Mouse (Mus musculus) cerebellum, adult 8-10 months (tissue): ENCODE measurements around the gene Gm14403.
"Not testable (repeated sequence)": the region's sequence is repeated elsewhere in the genome, so short reads cannot be mapped to it uniquely, and the experiment has no call there.

Source experiments
- DNase-seq: peaks from one replicate; pipeline ENCODE4 v3.0.0; 2022

Gm14403 gene

GRCm38 (mm10) chr2:177498067-177498466 is at the start of gene Gm14403:
Gm14403 (plus strand) TSS chr2:177498215.
- peak; percentile 45 for DNase-seq

- DNase-seq, result peak; percentile 43
These were observed 33.3 kb upstream of the Gm14403 start, which contains the start of gene Zfp970 for GRCm38 (mm10) chr2:177464676-177465075. Zfp970 (plus strand) TSS chr2:177464733.

GRCm38 (mm10) chr2:177468222-177468621 is 29.8 kb upstream of the Gm14403 start:
- DNase-seq, result not testable (repeated sequence)

DNA sequence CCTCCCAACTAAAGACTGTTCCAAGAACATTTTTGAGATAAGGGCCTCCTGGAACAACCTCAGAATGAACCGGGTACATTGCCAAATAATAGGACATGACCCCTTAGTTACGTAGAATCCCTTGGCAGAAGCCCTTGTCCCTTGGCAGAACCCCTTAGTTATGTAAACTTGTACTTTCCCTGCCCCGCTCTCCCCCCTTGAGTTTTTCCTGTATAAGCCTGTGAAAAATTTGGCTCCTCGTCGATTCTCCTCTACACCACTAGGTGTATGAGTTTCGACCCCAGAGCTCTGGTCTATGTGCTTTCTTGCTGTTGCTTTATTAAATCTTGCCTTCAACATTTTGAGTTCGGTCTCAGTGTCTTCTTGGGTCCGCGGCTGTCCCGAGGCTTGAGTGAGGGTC is 25.8 kb upstream of the Gm14403 start:
- not testable (repeated sequence) for DNase-seq

- not testable (repeated sequence) for DNase-seq
These were observed 16.0 kb upstream of the Gm14403 start for GRCm38 (mm10) chr2:177481971-177482370.

GRCm38 (mm10) chr2:177483238-177483948 is 14.6 kb upstream of the Gm14403 start:
- not testable (repeated sequence) for DNase-seq

DNA sequence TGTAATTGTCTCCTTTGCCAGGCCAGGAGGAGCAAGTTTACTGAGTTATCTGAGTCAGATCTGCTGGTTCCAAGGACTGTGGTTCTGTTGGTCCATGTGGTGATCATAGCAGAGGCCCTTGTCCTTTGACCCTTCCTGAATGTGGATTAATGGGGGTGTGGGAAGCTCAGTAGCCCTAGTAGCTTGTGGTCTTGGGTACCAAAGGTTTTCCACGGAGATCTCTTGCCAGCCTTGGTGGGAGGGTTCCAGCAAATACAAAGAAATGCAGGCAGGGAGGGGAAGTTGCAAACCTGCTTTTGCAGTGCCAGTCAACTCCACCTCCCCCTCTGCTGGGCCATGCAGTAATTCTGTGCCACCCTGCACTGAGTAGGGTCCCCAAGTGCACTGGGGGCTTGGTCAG is 1.2 kb downstream of the Gm14403 start:
- not testable (repeated sequence) for DNase-seq

DNA sequence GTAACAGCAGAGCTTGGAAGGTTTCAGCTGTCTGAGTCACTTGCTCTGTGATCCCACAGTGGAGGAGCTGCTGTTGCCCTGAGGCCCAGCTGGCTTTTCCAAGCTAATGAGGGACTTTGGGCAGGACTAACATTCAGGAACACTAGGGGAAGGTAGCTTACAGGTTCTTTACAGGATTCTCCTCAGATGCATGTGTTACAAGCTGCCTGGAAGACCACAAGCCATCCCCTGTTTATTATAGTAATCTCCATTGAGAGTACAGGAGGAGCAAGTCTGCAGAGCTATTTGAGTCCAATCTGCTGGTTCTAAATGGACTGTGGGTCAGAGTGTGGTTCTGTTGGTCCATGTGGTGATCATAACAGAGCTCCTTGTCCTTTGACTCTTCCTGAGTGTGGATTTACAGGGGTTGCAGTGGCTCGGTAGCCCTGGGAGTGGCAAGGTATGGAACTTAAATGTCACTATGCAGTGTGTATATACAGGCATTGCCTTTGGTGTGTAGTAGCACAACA is 7.2 kb downstream of the Gm14403 start:
- not testable (repeated sequence) for DNase-seq

DNA sequence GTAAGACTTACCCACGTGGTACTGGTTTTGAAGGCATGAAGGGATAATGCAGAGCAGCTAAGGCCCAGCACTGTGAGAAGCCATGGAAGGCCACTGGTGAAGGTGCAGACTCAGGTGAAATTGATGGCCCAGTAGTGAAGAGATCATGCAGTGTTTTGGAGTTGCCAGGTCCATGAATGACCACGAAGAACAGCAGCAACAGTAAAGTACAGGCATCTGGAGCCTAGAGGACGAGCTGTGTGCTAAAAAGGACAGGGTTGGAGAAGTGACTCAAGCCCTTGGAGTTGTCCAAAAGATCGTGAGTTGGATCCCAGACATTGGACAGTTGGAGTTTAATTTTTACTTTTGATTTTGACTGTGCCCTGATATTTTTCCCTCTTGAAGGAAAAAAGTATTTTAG is 13.4 kb downstream of the Gm14403 start:
- not testable (repeated sequence) for DNase-seq

DNA sequence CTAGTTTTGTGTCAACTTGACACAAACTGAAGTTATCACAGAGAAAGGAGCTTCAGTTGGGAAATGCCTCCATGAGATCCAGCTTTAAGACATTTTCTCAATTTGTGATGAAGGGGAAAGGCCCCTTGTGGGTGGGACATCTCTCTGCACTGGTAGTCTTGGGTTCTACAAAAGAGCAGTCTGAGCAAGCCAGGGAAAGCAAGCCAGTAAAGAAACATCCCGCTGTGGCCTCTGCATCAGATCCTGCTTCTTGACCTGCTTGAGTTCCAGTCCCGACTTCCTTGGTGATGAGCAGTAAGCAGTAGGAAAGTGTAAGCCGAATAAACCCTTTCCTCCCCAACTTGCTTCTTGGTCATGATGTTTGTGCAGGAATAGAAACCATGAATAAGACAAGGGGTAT is 14.0 kb downstream of the Gm14403 start:
- DNase-seq, result not testable (repeated sequence)

DNA sequence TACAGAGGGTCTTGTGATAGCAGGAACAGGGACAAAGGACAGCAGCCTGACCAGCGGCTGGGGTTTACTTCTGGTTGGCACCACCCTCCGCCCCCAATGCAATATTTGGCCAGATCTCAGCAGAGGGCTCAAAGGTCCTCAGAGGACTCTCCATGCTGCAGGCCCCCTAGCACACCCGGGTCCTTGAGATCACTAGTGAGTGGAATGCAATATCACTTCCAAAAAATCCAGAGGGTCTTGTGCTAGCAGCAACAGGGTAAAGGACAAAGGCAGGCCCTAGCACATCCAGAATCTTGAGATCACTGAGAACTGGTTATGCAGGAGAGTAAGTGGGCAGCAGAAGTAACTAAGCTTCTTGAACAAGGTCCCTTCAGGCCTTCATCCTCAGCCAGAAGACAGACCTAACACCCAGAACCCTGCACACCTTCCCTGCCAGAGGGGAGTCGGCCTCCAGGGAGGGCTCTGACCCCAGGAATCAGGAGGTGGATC is 16.0 kb downstream of the Gm14403 start:
- DNase-seq, result not testable (repeated sequence)

DNA sequence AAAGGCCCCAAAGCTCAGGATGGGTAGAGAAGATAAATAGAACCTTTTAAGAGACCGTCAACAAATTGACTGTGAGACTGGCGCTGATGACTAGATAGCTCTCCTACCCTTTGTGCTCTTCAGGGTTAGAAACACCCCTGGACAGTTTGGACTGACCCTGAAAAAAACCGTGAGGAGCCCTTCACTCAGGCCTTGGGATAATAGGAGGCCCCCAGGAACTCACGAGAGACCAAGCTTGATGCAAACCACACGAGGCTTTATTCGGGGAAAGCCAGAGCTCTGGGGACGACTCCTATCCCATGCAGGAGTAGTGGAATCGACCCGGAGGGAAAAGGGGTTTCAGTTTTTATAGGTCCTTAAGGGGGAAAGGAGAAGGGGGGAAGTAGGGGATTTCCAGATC is 19.7 kb downstream of the Gm14403 start:
- not testable (repeated sequence) for DNase-seq

DNA sequence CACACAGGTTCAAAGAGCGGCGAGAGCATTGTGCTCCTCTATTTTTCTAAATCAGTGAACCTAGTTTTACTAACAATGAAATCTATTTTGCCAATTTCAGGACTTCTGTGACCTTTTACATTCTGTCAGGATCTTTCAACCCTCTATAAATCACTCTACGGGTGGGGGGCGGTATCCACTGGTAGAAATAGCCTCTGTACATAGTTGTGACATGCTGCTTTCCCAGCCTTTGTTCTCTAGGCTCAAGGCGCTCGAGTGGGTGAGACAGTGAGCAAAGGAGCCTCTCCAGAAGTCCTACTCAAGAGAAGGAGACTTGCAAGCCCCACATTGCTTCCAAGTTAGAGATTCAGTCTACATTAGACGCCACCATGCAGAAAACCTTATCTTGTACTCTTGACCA is 20.3 kb downstream of the Gm14403 start:
- DNase-seq, result not testable (repeated sequence)

GRCm38 (mm10) chr2:177518960-177519359 is 20.9 kb downstream of the Gm14403 start:
- not testable (repeated sequence) for DNase-seq

DNA sequence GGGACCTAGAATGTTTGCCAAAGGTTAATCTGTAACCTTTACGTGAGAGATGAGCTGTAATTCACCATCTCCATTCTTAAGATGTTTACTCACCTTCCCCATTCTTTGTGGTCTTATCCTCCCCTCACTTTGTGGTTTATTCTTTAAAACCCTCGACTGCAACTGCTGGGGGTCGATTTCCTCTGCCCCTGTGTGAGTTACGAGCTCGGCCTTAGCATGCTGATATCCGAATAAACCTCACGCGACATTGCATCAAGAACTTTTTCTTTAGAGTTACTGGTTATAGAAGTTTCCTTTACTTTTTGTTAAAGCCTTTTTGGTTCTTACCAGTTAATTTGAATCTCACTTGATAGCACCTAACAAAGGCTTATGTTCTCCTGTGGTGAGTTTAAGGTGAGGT is 22.0 kb downstream of the Gm14403 start:
- no peak for DNase-seq

GRCm38 (mm10) chr2:177523061-177523460 is 25.0 kb downstream of the Gm14403 start:
- DNase-seq, result no peak

DNA sequence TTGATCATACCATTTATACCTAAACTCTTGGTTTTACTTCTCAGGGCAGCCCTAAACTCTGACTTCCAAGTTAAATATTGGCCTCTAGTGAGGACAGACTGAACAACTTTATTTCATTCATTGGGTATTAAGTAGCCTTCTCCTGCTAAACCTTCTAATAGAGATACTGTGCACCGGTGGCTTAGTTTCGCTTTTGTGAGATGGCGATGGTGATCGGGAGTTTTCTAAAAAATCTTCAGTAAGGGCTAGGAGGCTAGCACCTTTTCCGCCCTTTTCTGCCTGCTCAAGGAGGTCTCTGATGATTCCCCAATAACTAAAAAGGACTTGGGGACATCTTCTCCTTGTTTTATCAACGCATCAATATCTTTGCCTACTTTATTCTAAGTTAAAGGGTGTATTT is 25.7 kb downstream of the Gm14403 start:
- not testable (repeated sequence) for DNase-seq

DNA sequence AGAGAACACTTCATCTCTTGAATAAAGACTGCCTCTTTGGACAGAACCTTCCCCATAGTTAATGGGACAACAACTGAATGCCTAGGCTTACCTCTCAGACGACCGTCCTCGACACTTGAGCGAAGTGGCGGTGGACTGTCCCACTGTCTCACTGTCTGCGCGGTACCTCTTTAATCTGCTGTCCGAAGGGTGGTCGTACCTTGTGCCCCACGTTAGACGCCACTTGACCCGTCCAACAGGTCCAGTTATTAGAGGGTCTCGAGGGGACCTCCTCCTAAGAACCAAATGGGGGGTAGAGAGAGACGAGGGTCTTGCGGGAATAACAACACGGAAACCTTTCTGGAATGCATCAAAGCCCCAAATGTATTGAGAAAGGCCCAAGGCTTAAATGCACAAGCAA is 26.2 kb downstream of the Gm14403 start:
- DNase-seq, result not testable (repeated sequence)

DNA sequence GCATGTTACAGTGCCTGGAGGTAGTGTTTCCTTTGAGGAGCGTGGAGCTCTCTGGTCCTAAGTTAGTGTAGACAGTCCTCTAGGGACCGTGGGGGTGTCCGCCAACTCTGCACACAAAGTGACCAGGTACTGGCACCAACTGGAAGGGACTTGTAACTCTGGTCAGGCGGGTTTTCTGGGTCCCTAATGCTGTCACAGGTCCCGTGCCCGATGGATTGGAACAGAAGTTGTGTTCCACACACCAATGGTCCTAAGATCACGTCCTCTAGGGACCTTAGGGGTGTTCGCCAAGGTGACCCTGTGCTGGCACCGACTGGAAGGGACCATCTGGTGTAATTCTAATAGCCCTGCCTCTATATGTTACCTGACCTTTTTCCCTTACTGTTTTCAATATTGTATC is 37.9 kb downstream of the Gm14403 start:
- DNase-seq, result no peak

GRCm38 (mm10) chr2:177537141-177537540 is 39.1 kb downstream of the Gm14403 start:
- not testable (repeated sequence) for DNase-seq

DNA sequence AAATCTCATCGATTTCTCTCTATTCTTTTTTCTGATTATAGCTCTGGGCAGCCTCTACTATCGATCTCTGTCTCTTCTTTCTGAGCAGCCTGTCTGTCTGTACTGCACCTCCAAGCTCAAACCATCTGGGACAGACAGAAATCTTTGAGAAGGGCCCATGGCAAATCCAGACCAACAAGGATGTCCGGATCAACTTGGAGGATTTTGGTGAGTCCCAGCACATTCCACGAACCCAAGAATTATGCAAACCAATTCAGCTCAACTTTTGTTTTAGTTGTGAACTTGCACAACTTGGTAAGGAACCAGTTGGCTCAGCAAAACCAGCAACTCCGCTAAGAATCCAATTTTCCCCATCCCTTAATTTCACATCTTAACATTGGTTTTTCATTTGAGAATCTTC is 39.7 kb downstream of the Gm14403 start:
- DNase-seq, result not testable (repeated sequence)

DNA sequence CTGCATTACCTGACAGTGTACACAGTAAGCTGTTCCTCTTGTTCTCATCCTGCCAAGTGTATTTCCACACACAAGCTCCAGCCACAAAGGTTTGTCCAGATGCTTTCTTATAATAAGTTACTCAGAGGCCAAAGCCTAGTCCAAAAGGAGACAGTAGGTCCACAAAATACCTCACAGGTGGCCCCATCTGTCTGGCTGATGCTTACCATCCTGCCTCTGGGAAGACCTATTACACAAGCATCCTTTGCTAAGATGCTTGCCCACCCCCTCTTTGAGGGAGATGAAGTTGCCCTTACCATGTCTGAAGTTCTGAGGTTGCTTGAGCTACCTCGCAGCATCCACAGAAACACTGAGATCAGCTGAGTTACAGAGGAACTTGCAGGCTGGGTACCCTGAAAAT is 57.2 kb downstream of the Gm14403 start:
- not testable (repeated sequence) for DNase-seq
